Mouse (Mus musculus): Measurements from ENCODE around the gene Epb41l5.

DNA sequence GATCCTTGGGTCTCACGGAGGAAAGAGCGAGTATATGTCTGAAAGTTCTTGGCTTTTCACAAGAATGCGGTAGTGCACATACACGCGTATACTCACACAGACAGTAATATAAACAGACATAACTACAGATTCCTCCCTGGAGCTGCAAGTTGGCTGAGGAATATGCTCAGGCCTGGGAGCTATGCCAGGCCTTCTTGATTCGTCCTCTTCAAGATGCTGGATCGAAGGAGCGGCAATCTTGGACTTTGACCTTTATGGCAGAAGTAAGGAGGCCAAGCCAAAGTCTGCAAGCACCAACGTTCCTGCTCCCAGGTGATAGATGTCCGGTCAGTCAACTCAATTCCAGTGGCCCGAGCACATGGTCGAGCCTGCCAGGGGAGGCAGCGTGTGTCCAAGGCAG, 117.9 kb downstream of the Epb41l5 start:
- TF ChIP-seq POLR2A (IDR thresholded peaks at IDR 0.05; ENCODE audit: insufficient read depth, low read depth, low read length) = no peak
- TF ChIP-seq CTCF (IDR thresholded peaks at IDR 0.05) = no peak
- no peak for TF ChIP-seq EP300 (IDR thresholded peaks at IDR 0.05; ENCODE audit: insufficient read depth, low read depth, low read length)

Data from heart, adult 2 months (tissue).